Mouse (Mus musculus) gastrocnemius, adult 18-20 months (tissue): ENCODE results near the gene Gm11060. TPM values are rescaled to one million over a fixed set of nuclear protein-coding genes. Genes with fewer than 3 reads are reported as not detected.

Experiments used
- DNase-seq: peaks from one replicate; pipeline ENCODE4 v3.0.0; 2021; ENCODE audit warnings: low spot score
- total RNA-seq, 2 experiments: library from RNA; stranded (reverse); gene quantifications; 2 replicates each; pipeline ENCODE4 v1.2.3; 2021

Gene Gm11060
- total RNA-seq, 2 experiments from 2014 or later, result not detected

DNA sequence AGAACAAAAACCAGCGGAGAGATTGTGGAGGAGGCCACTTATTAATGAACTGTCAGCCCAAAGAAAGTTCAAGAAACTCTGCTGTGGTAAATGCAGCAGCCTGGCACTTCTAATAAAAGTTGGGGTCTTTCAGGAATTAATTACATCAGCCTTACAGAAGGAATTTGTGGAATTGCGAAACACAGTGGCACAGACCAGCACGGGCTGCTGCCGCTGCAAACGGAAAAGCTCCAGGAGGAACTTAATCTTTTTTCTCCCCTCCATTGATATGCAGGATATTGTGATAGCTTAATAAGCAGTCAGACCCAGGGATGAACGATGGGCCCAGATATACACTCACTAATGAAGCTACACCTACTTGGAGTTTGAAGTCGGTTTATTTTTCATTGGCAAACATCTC, 49.6 kb downstream of the Gm11060 start:
- no peak for DNase-seq

Other genes with a start within 250 kb of the Gm11060 start
- gene Prrg4, start 242.1 kb upstream of the Gm11060 start, total RNA-seq, result under 1 TPM; 0.21 to 0.33 TPM
- gene Ccdc73, start 224.2 kb upstream of the Gm11060 start, total RNA-seq, result 1 to 10 TPM; 3.1 to 4.5 TPM
- 100 to 1,000 TPM in 1 of 2 experiments, 10 to 100 TPM in 1; 91.6 to 101 TPM for gene Eif3m, start 74.9 kb upstream of the Gm11060 start, total RNA-seq
- under 1 TPM in 1 of 2 experiments, not detected in 1; 0.09 TPM for gene Wt1, start 34.5 kb downstream of the Gm11060 start, total RNA-seq
- gene Them7, start 132.3 kb downstream of the Gm11060 start, total RNA-seq, result under 1 TPM in 1 of 2 experiments, not detected in 1; 0.19 TPM